Mouse (Mus musculus) kidney, adult 18-20 months (tissue): ENCODE results near the gene Rhof.

Experiments
- DNase-seq: peaks from one replicate; pipeline ENCODE4 v3.0.0; 2021

The Rhof gene

DNA sequence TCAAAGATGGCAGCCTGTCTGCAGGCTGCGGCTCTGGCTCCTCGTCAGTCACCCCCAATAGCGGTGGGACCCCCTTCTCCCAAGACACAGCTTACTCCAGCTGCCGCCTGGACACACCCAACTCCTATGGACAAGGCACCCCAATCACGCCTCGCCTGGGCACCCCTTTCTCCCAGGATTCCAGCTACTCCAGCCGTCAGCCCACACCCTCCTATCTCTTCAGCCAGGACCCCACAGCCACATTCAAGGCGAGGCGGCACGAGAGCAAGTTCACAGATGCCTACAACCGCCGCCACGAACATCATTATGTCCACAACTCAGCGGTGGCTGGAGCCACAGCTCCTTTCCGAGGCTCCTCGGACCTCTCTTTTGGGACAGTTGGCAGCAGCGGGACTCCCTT is 15.1 kb upstream of the Rhof start:
- DNase-seq = no peak

GRCm38 (mm10) chr5:123146357-123146756 is 13.9 kb upstream of the Rhof start:
- no peak for DNase-seq

GRCm38 (mm10) chr5:123144746-123145590 is 12.5 kb upstream of the Rhof start:
- DNase-seq = no peak

DNA sequence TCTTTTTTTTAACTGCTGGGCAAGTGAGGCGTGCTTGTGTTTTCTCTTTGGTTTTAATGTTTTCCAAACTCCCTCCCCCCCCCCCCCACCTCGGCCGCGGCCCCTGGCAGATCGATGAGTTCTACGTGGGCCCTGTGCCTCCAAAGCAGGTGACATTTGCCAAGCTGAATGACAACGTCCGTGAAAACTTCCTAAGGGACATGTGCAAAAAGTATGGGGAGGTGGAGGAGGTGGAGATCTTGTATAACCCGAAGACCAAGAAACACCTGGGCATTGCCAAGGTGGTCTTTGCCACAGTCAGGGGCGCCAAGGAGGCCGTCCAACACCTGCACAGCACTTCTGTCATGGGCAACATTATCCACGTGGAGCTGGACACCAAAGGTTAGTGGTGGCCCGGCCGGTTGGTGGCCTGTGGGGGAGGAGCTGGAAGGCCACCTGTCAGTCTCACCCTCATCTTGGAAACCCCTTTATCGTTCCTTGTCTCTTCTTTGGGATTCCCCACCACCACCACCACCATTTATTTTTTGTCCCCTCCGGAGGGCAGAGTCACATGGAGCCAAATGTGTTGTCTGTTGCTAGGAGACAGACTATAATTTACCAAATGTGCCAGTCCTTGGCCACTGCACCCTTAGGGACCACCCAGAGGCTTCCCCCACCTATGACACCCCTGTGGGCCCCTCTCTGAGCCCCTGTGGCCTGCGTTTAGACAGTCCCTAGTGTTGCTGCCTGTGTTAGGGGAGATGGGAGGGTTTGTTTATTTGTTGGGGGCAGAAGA is 11.7 kb upstream of the Rhof start:
- DNase-seq = no peak

DNA sequence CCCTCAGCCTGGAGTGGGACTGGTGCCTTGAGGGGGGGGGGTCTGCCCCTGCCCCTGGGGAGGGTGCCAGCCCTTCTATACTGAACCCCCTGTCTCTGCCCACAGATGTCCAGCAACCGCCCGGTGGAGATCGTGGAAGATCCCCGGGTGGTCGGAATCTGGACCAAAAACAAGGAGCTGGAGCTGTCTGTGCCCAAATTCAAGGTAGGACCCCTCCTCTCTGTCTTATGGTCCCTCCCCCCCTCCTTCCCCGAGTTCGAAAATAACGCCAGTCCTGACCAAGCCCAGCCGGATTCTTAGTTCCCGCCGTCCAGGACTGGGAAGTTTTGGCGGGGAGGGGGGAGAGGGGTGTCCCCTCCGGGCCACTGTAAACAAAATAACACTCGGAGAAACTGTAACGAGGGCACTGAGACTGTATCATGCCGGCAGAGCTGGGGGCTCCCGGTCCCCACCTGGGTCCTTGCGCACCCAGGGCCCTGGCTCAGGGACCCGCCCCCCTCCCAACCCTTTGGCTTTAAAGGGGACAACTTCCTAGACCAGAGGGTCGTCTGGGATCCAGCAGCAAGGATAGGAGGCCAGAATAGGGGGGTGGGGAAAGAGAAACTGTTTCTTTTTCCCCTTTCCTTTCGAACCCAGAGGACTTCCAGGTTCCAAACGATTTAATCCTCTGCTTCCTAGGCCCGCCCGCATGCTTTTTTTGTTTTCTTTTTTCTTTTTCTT is 10.9 kb upstream of the Rhof start:
- DNase-seq = no peak

DNA sequence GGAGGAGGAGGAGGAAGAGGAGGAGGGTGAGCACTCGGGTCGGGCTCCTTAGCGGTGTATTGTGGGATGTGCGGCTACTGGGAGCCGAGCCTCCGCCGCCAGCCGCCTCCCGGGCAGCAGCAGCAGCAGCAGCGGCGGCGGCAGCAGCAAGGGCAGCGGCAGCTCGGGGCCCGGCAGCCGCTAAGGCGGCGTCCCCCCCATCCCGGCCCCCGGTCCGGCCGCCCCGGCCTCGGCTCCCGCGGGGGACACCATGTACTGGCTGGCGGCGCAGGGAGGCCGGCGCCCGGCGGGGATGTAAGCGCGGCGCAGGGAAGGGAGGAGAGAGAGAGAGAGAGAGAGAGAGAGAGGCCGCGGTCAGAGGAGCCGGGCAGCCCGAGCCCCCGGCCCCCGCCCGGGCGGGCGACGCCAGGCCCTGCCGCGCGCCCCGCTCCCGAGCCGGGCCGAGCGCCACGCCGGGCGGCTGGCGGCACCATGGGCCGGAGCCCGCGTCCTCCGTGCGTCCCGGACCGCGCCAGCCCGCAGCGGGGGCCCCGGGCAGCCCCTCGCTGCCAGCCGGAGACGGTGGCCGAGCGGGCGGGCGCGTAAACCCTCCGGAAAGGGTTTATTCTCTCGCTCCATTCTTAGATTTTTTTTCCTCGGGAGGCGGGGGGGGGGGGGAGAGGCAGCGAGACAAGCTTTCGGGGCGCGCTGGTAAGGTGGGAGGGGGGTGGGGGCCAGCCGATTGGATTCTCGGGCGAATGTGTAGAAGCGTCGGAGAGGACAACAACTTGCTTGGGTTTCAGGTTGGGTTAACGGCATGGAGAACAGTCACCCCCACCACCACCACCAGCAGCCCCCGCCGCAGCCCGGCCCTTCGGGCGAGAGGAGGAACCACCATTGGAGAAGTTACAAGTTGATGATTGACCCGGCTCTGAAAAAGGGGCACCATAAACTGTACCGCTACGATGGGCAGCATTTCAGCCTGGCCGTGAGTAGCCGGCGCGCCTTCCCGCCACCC is 10.0 kb upstream of the Rhof start, which contains the start of gene Setd1b:
Gene Setd1b, plus strand, starts transcription at position 33 of the 997 bp plus-strand sequence.
- DNase-seq = peak; percentile 74

GRCm38 (mm10) chr5:123141555-123142160 is 9.2 kb upstream of the Rhof start:
- no peak for DNase-seq

DNA sequence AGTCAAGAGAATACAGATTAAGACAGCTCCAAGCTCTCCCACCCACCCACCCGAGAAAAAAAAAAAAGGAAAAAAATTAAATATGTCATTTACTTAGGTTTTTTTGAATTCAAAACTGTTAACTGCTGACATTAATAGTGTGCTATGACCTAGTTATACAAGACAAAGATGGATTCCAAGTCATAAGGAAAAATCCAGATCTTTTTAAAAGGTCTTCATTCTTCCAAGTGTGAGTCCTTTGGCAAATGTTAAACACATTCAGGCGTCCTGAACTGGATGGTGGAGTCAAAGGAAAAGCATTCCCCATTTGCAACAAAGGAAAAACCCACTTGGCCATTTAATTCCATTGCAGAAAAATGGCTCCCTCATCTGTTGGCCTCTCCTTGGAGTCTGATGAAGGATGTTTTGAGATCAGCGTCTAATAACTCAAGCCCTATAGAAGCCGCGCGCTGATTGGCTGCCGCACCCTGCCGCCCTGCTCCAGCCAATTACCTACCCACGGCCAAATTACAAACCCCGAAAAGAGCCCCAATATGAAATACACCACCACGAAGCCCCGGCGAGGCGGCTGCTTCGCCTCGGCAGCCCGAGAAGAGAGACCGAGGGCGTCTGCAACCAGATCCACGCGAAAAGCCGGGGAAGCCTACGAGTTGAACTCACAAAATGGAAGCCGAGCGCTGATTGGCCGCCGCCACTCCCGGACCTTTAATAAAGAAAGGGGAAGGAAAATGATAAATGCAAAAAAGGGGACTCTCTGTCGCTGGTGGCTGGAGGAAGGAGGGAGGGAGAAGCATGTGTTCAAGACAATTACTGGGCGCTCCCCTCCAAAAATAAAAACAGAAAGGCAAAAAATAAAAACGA is 8.4 kb upstream of the Rhof start:
- peak; percentile 95 for DNase-seq

DNA sequence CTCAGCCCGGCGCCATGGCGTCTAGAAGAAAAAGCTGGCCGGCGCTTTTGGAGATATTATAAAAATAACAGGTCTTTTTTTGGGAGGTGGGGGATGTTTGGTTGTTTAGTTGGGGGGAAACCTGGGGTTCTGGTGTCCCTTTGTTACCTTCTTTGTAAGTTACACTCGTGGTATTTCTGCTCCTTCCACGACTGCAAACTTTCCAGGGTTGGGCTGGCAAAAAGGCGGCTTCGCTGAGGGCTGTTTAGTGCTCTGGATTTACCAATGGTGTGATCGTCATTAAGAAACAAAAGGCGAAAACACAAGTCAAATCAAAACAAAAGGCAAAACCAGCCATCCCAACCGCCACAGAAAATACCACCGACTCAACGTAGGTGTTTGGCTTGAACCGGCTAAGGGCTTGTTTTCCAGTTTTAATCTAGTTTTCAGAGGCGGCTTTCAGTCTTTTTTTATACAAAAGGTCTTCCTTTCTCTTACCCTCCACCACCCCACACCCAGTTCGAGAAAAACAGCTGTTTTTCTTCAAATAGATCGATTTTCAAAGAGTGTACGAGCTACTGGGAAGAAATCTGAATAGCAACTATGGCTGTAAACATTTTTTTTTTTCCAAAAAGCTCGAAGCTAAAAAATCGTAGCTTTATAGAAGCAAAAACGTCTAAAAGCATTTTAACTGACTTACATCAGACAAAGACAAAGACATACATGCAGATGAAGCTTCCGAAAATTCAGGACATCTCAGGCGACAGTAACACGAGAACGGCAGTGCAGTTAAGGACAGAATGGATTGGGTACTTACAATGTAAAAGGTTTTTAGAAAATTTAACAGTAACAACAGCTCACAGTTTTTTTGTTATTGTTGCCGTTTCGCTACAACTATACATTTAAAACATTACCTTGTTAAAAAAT is 7.5 kb upstream of the Rhof start:
- peak; percentile 64 for DNase-seq

GRCm38 (mm10) chr5:123138953-123139721 is 6.6 kb upstream of the Rhof start:
- DNase-seq = peak; percentile 89

- DNase-seq = peak; percentile 80
Measured at GRCm38 (mm10) chr5:123138230-123138911, 5.9 kb upstream of the Rhof start.

GRCm38 (mm10) chr5:123137910-123138229 is 5.4 kb upstream of the Rhof start:
- no peak for DNase-seq

GRCm38 (mm10) chr5:123137044-123137909 is 4.8 kb upstream of the Rhof start:
- peak; percentile 90 for DNase-seq

DNA sequence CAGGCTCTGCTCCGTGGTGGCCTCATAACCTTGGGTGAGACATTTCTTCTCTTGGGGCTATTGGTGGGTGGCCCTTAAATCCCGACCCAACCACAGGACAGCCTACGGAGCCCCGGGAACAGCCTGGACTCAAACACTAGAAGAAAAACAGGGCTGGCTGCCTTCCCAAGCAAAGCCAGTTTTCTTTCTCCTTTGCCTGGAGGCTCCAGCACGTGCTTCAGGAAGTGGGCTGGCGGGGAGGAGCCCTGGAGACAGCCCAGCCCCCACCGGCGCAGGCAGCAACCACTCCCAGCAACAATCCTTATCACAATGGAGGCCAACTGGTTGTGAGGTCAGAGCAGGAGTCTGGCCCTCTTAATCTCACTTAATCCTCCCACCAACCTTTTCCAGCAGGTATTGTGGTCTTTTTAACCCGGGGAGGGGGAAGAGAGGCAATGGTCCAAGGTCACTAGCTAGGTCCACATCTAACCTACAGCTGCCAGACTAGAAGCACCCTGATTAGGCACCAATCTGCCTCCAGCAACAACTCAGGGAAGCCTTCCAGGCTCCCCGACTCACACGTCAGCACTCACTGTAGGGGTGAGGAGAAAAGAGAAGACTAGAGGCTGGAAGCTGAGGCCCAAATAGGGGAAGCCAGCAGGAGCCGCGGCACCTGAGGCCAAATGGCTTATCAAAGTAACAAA is 4.0 kb upstream of the Rhof start:
- DNase-seq = peak; percentile 95

DNA sequence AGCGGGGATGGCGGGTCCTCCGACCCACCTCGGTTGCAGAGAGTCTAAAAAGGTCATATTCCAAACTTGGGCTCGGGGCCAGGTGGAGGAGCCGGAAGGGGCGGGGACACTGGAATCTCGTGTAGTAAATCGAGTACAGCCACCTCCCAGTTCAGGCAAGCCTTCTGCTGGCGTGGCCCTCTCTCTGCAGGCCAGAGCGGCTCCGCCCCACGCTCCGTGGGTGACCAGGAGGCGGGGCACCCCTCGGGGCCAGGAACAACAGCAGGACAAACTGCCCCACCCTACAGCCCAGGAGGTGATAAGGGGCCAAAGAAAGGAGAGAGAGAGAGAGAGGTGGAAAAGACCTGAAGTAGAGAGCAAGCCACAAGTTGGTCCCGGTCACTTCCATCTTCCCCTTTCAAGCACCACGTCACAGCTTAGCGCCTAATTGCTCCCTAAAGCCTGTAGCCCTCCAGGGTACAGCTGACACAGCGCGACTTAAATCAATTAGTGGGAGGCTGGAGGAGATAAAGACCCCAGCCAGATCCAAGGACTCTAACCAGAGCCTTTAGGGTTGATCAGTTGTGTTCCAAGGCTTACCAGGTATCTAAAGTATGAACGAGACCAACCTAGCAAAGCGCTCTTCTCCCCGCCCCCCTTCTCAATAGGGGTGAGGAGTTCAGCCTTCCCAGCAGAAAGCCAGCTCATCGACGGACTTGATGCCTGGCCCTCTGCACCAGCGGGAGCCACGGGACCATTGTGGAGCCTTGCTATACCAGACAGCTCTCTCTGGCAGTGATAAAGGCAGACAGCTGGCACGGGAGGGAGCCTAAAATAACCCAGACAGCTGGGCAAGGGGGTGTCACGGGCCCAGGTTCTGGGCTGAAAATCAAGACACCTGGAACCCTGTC is 3.2 kb upstream of the Rhof start:
- peak; percentile 95 for DNase-seq
